Mouse (Mus musculus) heart, postnatal 0 days (tissue): Measurements from ENCODE around the gene Vps16.

Experiments used
- CTCF ChIP-seq: IDR thresholded peaks from 2 replicates; pipeline ENCODE4 v1.5.1; 2016; ENCODE audit warnings: antibody characterized with exemption, control low read depth, low read depth
- EP300 ChIP-seq: IDR thresholded peaks from 2 replicates; pipeline ENCODE4 v1.6.1; 2016; ENCODE audit warnings: antibody characterized with exemption, low read depth

- no peak for TF ChIP-seq CTCF
- no peak for TF ChIP-seq EP300
Observed at GRCm38 (mm10) chr2:130383895-130384294, 40.2 kb upstream of the Vps16 start.
